13 mouse cellular contexts compared by ENCODE assay signal in the genomic region with DNA sequence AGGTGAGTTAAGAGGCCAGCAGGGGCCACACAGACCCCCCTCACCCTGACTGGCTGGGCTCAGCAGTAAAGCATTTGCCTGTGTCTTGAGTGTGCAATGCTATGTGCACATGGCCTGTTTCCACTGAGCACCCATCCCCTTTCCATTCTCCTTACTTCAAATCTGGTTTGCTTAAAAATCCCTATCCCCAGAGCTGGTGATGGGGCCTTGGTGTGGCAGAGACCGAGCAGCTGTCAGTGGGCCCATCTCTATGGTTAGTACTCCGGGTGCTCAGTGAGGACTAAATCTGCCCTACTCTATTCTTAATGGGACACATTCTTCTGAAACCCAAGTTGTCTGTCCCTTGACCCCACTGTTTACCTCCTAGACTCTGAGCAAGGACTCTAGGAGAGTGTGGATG. TPM values are rescaled to one million over a fixed set of nuclear protein-coding genes. Genes with fewer than 3 reads are reported as not detected.
DNase-seq lines count a peak whose midpoint lies in the region; ATAC-seq and TF ChIP-seq lines count a peak whose summit lies in the region.
"Had no signal": no experiment of that assay in that cellular context is flagged by ENCODE, and none has a peak within 500 bp of the region (broad histone marks: within the 10 kb centered on the region; RNA-seq: fewer than 3 reads in every experiment).

No protein-coding gene starts in this region.

- H3K27me3 ChIP-seq in E14TG2a.4 (ENCODE audit: insufficient read depth, low read length) = peaks cover 72% of the 10 kb centered on the region
- no peaks in the 10 kb centered on the region for H3K27me3 ChIP-seq in forebrain, embryonic 16.5 days (replicated peaks; ENCODE audit: control insufficient read depth, insufficient read depth, low read length)
- H3K27me3 ChIP-seq in lung, postnatal 0 days (replicated peaks; ENCODE audit: insufficient read depth, low read length) = peaks cover 7% of the 10 kb centered on the region

- H3K4me3 ChIP-seq in E14TG2a.4 (replicated peaks; ENCODE audit: low read length) = peak overlapping the region; percentile 82
- H3K4me3 ChIP-seq in forebrain, embryonic 16.5 days (replicated peaks; ENCODE audit: low read length) = peak overlapping the region; percentile 66
- no peak overlapping the region for H3K4me3 ChIP-seq in lung, postnatal 0 days (ENCODE audit: low read depth, low read length)
- H3K4me3 ChIP-seq: megakaryocyte, embryonic 14.5 days had no signal

- 78% methylated on average over 2 of the region's 2 CpGs for WGBS in forebrain, embryonic 16.5 days
- WGBS in lung, postnatal 0 days = 55% methylated on average over 2 of the region's 2 CpGs

- TF ChIP-seq EP300 in lung, postnatal 0 days (IDR thresholded peaks at IDR 0.05) = no peak

- peaks cover 48% of the 10 kb centered on the region for H3K4me1 ChIP-seq in E14TG2a.4 (replicated peaks; ENCODE audit: low read depth, low read length)
- peaks cover 30% of the 10 kb centered on the region for H3K4me1 ChIP-seq in forebrain, embryonic 16.5 days (replicated peaks; ENCODE audit: control insufficient read depth, insufficient read depth, low read length)
- H3K4me1 ChIP-seq in lung, postnatal 0 days (ENCODE audit: insufficient read depth, low read depth, low read length) = no peaks in the 10 kb centered on the region

- TF ChIP-seq CTCF in E14TG2a.4 (conservative IDR thresholded peaks at IDR 0.05; ENCODE audit: low read length) = no peak
- TF ChIP-seq CTCF in lung, postnatal 0 days (IDR thresholded peaks at IDR 0.05) = no peak

- H3K9me3 ChIP-seq in E14TG2a.4 (ENCODE audit: low read length) = no peaks in the 10 kb centered on the region
- no peaks in the 10 kb centered on the region for H3K9me3 ChIP-seq in forebrain, embryonic 16.5 days (ENCODE audit: control insufficient read depth, low read length)
- no peaks in the 10 kb centered on the region for H3K9me3 ChIP-seq in lung, postnatal 0 days (ENCODE audit: low read length)
- H3K9me3 ChIP-seq: heart, embryonic 15.5 days had no signal

- peak overlapping the region; percentile 91 for H3K4me2 ChIP-seq in forebrain, embryonic 16.5 days (ENCODE audit: low read length)
- 0 out of 2 replicates have a peak overlapping the region, but pooled peaks have one; percentile 11 for H3K4me2 ChIP-seq in lung, postnatal 0 days (replicated peaks; ENCODE audit: low read depth, low read length)

- DNase-seq in cerebellum, adult 9-10 months = peak; percentile 22
- DNase-seq in cerebellum, postnatal 14 days = no peak
- DNase-seq in lung, postnatal 0 days (ENCODE audit: low spot score) = peak; percentile 60
- DNase-seq in adipocyte (ENCODE audit: low spot score) = no peak
- no peak for DNase-seq in gastrocnemius, postnatal 25 days
- DNase-seq in layer of hippocampus, postnatal 25 days (ENCODE audit: extremely low spot score in 1 of 2, low spot score in 1 of 2) = no peak
- DNase-seq: adrenal gland, postnatal 25 days; cerebellum, adult 11-12 months; kidney, adult 18-20 months had no signal

- no peak overlapping the region for H3K27ac ChIP-seq in forebrain, embryonic 16.5 days (ENCODE audit: low read length)
- no peak overlapping the region for H3K27ac ChIP-seq in lung, postnatal 0 days (ENCODE audit: low read length)
- H3K27ac ChIP-seq: heart, embryonic 15.5 days had no signal

- ATAC-seq in forebrain, embryonic 16.5 days = no peak
- ATAC-seq in lung, postnatal 0 days = peak; percentile 37

- H3K9ac ChIP-seq in forebrain, embryonic 16.5 days (replicated peaks; ENCODE audit: low read depth, low read length) = peak overlapping the region; percentile 94; the same call in 1 of the 2 replicates
- H3K9ac ChIP-seq in lung, postnatal 0 days (replicated peaks; ENCODE audit: low read depth) = no peak overlapping the region
- H3K9ac ChIP-seq: heart, embryonic 15.5 days had no signal

- H3K36me3 ChIP-seq in E14TG2a.4 (ENCODE audit: insufficient read depth, low read length) = no peaks in the 10 kb centered on the region
- H3K36me3 ChIP-seq in forebrain, embryonic 16.5 days (ENCODE audit: control insufficient read depth, insufficient read depth) = 0 out of 2 replicates have a peak, but pooled peaks cover 2% of the 10 kb centered on the region
- H3K36me3 ChIP-seq in lung, postnatal 0 days (ENCODE audit: insufficient read depth, low read length) = no peaks in the 10 kb centered on the region
- H3K36me3 ChIP-seq: heart, embryonic 15.5 days had no signal

RNA-seq across cellular contexts. Expression of a gene that starts 2.0 kb away (rescaled TPM):
- polyA plus RNA-seq in forebrain, embryonic 16.5 days (2015; fragmentation: Nextera tagmentation; extraction: Ambion mirVana) = 4.0 and 4.9 TPM in 2 replicates
- 1.0 and 1.2 TPM in 2 replicates for polyA plus RNA-seq in lung, postnatal 0 days (2015; fragmentation: Nextera tagmentation; extraction: Ambion mirVana)
- total RNA-seq in gastrocnemius, postnatal 25 days (2021) = 10 to 100 TPM; 11.1 to 12.3 TPM
- total RNA-seq in layer of hippocampus, postnatal 25 days (2021) = 100 to 1,000 TPM; 230 to 247 TPM

Comparison
In these comparisons a context has a peak if more than half of its experiments do, and no peak if none do; other contexts are left out.
1. DNase-seq: peak in cerebellum, adult 9-10 months (single experiment) and lung, postnatal 0 days (single experiment); none in cerebellum, postnatal 14 days (0 of 2), adipocyte (single experiment), gastrocnemius, postnatal 25 days (single experiment) and layer of hippocampus, postnatal 25 days (0 of 2).
2. RNA of a gene that starts 2.0 kb away (total RNA-seq): 230 to 247 TPM in layer of hippocampus, postnatal 25 days; 11.1 to 12.3 TPM in gastrocnemius, postnatal 25 days; every median in the first group is over 10 times any median in the second.